ENCODE assay signal across 9 mouse cellular contexts in genomic region chr19:53051288-53051985, GRCm38 (mm10). TPM values are rescaled to one million over a fixed set of nuclear protein-coding genes. Genes with fewer than 3 reads are reported as not detected.
A peak's percentile ranks its signal among the peaks of the same experiment; 100 is the strongest.
DNase-seq lines count a peak whose midpoint lies in the region; ATAC-seq and TF ChIP-seq lines count a peak whose summit lies in the region.
"Had no signal": no experiment of that assay in that cellular context is flagged by ENCODE, and none has a peak within 500 bp of the region (broad histone marks: within the 10 kb centered on the region; RNA-seq: fewer than 3 reads in every experiment).

No protein-coding gene starts in this region.

- peak overlapping the region; percentile 8; the same call in 1 of the 2 replicates for H3K9ac ChIP-seq in kidney, postnatal 0 days (ENCODE audit: low read depth, low read length)
- H3K9ac ChIP-seq in forebrain, embryonic 16.5 days (replicated peaks; ENCODE audit: low read depth, low read length): no peak overlapping the region
- no peak overlapping the region for H3K9ac ChIP-seq in midbrain, embryonic 16.5 days (ENCODE audit: low read depth, low read length)

- no peak for ATAC-seq in kidney, postnatal 0 days (replicated peaks; ENCODE audit: low FRiP score, low read depth)
- ATAC-seq in forebrain, embryonic 16.5 days: no peak
- ATAC-seq in midbrain, embryonic 16.5 days: 0 out of 2 replicates have a peak, but pooled peaks have one; percentile 17

- no peaks in the 10 kb centered on the region for H3K36me3 ChIP-seq in kidney, postnatal 0 days (ENCODE audit: insufficient read depth, low read length)
- no peaks in the 10 kb centered on the region for H3K36me3 ChIP-seq in forebrain, embryonic 16.5 days (ENCODE audit: control insufficient read depth, insufficient read depth)
- H3K36me3 ChIP-seq in midbrain, embryonic 16.5 days (ENCODE audit: control insufficient read depth, insufficient read depth, low read length): no peaks in the 10 kb centered on the region

- TF ChIP-seq CTCF in kidney, postnatal 0 days (IDR thresholded peaks at IDR 0.05; ENCODE audit: low read depth): no peak
- TF ChIP-seq CTCF in cerebellum, adult 2 months (IDR thresholded peaks at IDR 0.05; ENCODE audit: borderline replicate concordance, insufficient read depth, low read depth, low read length): no peak

- 56% methylated on average over 18 of the region's 18 CpGs for WGBS in kidney, postnatal 0 days
- WGBS in cerebellum, adult 2 months: 40% methylated on average over 18 of the region's 18 CpGs
- 60% methylated on average over 18 of the region's 18 CpGs for WGBS in forebrain, embryonic 16.5 days
- WGBS in midbrain, embryonic 16.5 days: 56% methylated on average over 18 of the region's 18 CpGs

- DNase-seq in kidney, postnatal 0 days (ENCODE audit: low spot score): no peak
- DNase-seq in kidney, postnatal 36 days: no peak
- peak; percentile 24 to 35 for DNase-seq in cerebellum, adult 2 months
- no peak for DNase-seq in right cerebral cortex, postnatal 25 days
- no peak for DNase-seq in layer of hippocampus, adult 11-12 months (ENCODE audit: low spot score)
- no peak for DNase-seq in thymus, postnatal 0 days (ENCODE audit: low spot score)

- H3K27me3 ChIP-seq in kidney, postnatal 0 days (ENCODE audit: insufficient read depth, low read length): no peaks in the 10 kb centered on the region
- H3K27me3 ChIP-seq in cerebellum, adult 2 months (ENCODE audit: control insufficient read depth, insufficient read depth, low read length): no peaks in the 10 kb centered on the region
- no peaks in the 10 kb centered on the region for H3K27me3 ChIP-seq in forebrain, embryonic 16.5 days (replicated peaks; ENCODE audit: control insufficient read depth, insufficient read depth, low read length)
- no peaks in the 10 kb centered on the region for H3K27me3 ChIP-seq in midbrain, embryonic 16.5 days (ENCODE audit: control insufficient read depth, insufficient read depth, low read depth, low read length)

- no peaks in the 10 kb centered on the region; the same call in 1 of the 2 replicates for H3K4me1 ChIP-seq in kidney, postnatal 0 days (replicated peaks; ENCODE audit: insufficient read depth, low read length)
- no peaks in the 10 kb centered on the region for H3K4me1 ChIP-seq in cerebellum, adult 2 months (ENCODE audit: control insufficient read depth, insufficient read depth, low read length)
- H3K4me1 ChIP-seq in forebrain, embryonic 16.5 days (replicated peaks; ENCODE audit: control insufficient read depth, insufficient read depth, low read length): 0 out of 2 replicates have a peak, but pooled peaks cover 2% of the 10 kb centered on the region
- no peaks in the 10 kb centered on the region for H3K4me1 ChIP-seq in midbrain, embryonic 16.5 days (ENCODE audit: control insufficient read depth, insufficient read depth, low read length)

- no peak overlapping the region for H3K4me3 ChIP-seq in kidney, postnatal 0 days (replicated peaks; ENCODE audit: low read depth, low read length)
- H3K4me3 ChIP-seq in cerebellum, adult 2 months (replicated peaks; ENCODE audit: insufficient read depth, low read depth, low read length): no peak overlapping the region
- H3K4me3 ChIP-seq in forebrain, embryonic 16.5 days (replicated peaks; ENCODE audit: low read length): no peak overlapping the region
- no peak overlapping the region for H3K4me3 ChIP-seq in midbrain, embryonic 16.5 days (ENCODE audit: low read depth, low read length)
- H3K4me3 ChIP-seq: myocyte had no signal

- H3K27ac ChIP-seq in kidney, postnatal 0 days: peak overlapping the region; percentile 58; the same call in 1 of the 2 replicates
- 0 out of 2 replicates have a peak overlapping the region, but pooled peaks have one; percentile 28 for H3K27ac ChIP-seq in cerebellum, adult 2 months (ENCODE audit: insufficient read depth, low read length)
- peak overlapping the region; percentile 31; the same call in 1 of the 2 replicates for H3K27ac ChIP-seq in forebrain, embryonic 16.5 days (ENCODE audit: low read length)
- peak overlapping the region; percentile 42; the same call in 1 of the 2 replicates for H3K27ac ChIP-seq in midbrain, embryonic 16.5 days (ENCODE audit: low read length)

- no peak overlapping the region for H3K4me2 ChIP-seq in kidney, postnatal 0 days (ENCODE audit: low read length)
- no peak overlapping the region for H3K4me2 ChIP-seq in forebrain, embryonic 16.5 days (ENCODE audit: low read length)
- H3K4me2 ChIP-seq in midbrain, embryonic 16.5 days (ENCODE audit: low read length): no peak overlapping the region

- no peak for TF ChIP-seq POLR2A in cerebellum, adult 2 months (IDR thresholded peaks at IDR 0.05; ENCODE audit: borderline replicate concordance, insufficient read depth, low read length)

- H3K9me3 ChIP-seq in kidney, postnatal 0 days (replicated peaks; ENCODE audit: low read length): no peaks in the 10 kb centered on the region
- no peaks in the 10 kb centered on the region for H3K9me3 ChIP-seq in forebrain, embryonic 16.5 days (ENCODE audit: control insufficient read depth, low read length)
- no peaks in the 10 kb centered on the region for H3K9me3 ChIP-seq in midbrain, embryonic 16.5 days (replicated peaks; ENCODE audit: control insufficient read depth, low read length, poor library complexity, severe bottlenecking)

RNA-seq across cellular contexts. Expression of gene Xpnpep1, which starts 11.4 kb away (rescaled TPM):
- polyA plus RNA-seq in kidney, postnatal 0 days (2015; fragmentation: Nextera tagmentation; extraction: Ambion mirVana): 147 and 164 TPM in 2 replicates
- polyA plus RNA-seq in cerebellum, adult 2 months (2012; rRNA removed): 58.8 and 60.5 TPM in 2 replicates
- polyA plus RNA-seq in forebrain, embryonic 16.5 days (2015; fragmentation: Nextera tagmentation; extraction: Ambion mirVana): 132 and 140 TPM in 2 replicates
- 114 and 132 TPM in 2 replicates for polyA plus RNA-seq in midbrain, embryonic 16.5 days (2015; fragmentation: Nextera tagmentation; extraction: Ambion mirVana)
- 79.6 and 81.6 TPM in 2 replicates for polyA plus RNA-seq in thymus, postnatal 0 days (2015; fragmentation: Nextera tagmentation; extraction: Ambion mirVana)

Comparison
In these comparisons a context has a peak if more than half of its experiments do, and no peak if none do; other contexts are left out.
1. DNase-seq: peak in cerebellum, adult 2 months (2 of 2); none in kidney, postnatal 0 days (single experiment), kidney, postnatal 36 days (0 of 2), right cerebral cortex, postnatal 25 days (single experiment), layer of hippocampus, adult 11-12 months (single experiment) and thymus, postnatal 0 days (single experiment).
2. Peak in every context shown above with its lines, with median percentiles within 50 percentile points of each other: H3K27ac ChIP-seq.